Mouse (Mus musculus) telencephalon, adult 2 months (tissue): ENCODE results near the gene C1qb.
A peak's percentile ranks its signal among the peaks of the same experiment; 100 is the strongest.

Source experiments
- DNase-seq: peaks from one replicate; pipeline ENCODE4 v3.0.0-alpha.2; 2011; ENCODE audit warnings: low read depth, low spot score

C1qb gene

GRCm38 (mm10) chr4:136886101-136886500 is at the start of gene C1qb:
Gene C1qb (minus strand): TSS chr4:136886187.
- peak; percentile 68 for DNase-seq

DNA sequence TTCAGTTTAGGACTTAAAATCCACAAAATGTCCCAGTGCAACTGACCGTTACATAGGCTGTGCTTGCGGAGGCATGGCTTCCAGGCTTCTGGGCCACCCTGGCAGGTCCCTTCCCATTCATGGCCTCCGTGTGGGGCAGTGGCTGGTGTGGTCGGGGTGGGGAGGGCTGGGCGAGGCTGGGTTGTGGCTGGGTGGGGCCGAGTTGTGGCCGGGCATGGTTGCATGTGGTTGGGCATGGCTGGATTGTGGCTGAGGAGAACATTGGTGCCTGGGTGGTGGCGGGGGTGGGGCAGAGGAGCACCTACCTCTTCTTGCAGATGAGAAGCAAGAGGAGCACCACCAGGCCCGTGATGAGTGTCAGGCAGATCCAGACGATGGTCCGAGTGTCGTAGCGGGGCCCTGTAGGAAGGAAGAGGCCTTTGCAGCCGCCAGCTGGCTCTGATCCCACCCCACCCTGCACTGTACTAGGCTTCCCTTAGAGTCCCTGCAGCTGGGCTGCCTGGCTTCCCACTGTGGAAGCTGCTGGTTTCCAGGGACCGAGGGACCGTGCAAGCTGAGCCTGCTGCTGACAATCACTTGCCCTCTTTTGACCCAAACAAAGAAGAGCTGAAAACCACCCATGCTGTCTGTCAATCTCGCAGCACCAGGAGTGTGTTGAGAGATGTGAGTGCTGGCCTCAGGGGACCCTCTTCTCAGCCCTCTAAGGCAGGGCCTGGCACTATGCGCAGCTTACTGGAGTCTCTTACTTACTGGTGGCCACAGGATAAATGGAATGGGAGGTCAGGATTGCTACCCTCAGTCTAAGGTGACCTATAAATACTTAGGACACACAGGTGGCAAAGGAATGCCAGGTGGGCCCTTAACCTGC is 49.0 kb upstream of the C1qb start:
- no peak for DNase-seq

- no peak for DNase-seq
Measured at GRCm38 (mm10) chr4:136930474-136930873, 44.5 kb upstream of the C1qb start.

GRCm38 (mm10) chr4:136928928-136929327 is 42.9 kb upstream of the C1qb start:
- DNase-seq, result no peak

DNA sequence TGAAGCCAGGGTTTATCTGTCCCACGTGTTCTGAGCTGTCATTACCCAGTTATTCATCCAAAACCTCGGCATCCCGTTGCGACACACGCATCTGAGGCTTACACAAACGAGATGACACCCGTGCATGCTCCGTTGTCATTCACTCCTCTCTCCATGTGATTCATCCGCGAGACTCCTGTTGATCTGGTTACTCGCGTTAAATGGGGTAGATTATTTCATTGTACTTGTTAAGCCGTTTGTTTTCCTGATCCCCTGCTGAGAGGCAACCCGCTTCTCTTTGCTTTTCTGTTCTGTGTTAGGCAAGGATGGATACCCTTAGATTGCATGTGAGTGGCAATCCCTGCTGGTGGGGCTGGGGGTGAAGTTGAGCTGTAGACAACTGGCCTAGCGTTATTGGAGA is 39.8 kb upstream of the C1qb start:
- DNase-seq, result no peak

DNA sequence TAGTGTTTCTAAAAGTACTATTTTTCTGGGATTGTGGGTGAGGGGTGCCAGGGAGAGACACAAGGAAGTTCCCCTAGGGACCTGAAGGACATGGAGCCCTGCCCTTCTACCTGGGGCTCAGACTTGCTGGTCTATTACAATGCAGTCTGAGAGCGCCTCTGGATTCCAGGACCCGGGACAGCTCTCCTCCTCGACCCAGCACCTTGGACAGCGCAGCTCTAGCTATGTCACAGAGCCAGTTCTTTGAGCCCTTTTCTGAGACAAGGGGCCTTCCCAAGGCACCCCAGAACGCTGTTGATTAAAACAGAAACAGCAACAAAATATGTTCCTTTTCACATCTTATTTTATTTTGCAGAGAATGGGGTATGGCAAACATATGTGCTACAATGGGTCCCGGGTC is 38.5 kb upstream of the C1qb start:
- DNase-seq, result no peak

GRCm38 (mm10) chr4:136919526-136919925 is 33.5 kb upstream of the C1qb start:
- DNase-seq, result peak; percentile 41

- no peak for DNase-seq
Measured at GRCm38 (mm10) chr4:136918834-136919233, 32.8 kb upstream of the C1qb start.

DNA sequence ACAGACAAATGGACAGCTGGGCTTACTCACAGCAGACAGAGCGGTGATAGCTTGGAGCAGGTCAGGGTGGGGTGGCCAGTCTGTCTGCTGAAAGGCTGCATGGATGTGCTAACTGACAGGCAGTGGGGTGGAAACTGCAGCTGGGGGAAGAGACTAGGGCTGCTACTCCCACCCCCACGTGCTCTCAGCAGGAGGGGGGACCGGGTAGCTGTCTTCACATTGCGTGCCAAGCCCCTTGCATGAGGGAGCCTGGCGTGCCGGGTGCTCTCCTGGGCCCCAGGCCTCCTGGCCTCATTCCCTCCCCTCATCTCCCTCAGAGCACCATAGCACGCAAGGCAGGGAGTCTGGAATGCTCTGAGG is 31.2 kb upstream of the C1qb start:
- DNase-seq, result no peak

- DNase-seq, result no peak
Measured at GRCm38 (mm10) chr4:136916359-136917164, 30.6 kb upstream of the C1qb start.

DNA sequence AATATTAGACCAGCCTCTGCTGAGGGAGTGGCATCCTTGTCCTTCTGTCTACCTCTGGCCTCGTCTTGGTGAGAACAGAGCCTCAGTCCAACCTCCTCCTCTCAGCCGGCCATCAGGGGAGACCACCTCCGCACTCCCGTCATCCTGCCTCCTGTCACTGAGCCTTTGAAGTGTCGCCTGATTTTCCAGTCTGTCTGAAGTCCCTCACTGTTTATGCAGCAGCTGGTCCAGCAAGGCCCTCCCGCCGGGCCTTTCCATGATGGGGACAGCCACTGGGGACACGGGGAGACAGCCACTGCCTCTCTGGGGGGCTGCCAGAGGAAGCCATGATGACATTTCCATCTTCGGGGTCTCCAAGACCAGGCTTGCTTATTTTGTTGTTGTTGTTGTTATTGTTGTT is 26.9 kb upstream of the C1qb start:
- DNase-seq, result no peak

- peak; percentile 32 for DNase-seq
Measured at GRCm38 (mm10) chr4:136911804-136912203, 25.8 kb upstream of the C1qb start.

GRCm38 (mm10) chr4:136911211-136911646 is 25.2 kb upstream of the C1qb start:
- DNase-seq, result no peak

GRCm38 (mm10) chr4:136907809-136908208 is 21.8 kb upstream of the C1qb start:
- DNase-seq, result no peak

DNA sequence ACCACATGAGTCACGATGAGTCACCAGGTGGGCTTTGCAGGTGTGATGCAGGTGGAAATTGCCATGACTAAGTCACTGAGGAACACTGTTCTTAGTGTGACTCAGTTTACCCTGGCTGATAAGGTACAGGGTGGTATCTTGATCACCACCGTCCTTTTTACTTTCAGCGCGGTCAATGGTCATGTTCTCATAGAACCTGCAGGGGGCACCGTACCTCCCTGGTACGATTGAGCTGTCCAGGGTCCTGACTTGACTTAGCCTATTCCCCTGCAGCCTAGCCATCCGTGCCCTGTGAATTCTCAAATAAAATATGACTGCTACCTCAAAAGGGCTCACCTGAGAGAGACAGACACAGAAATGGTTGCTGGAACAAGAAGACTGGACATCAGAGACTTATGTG is 21.0 kb upstream of the C1qb start:
- no peak for DNase-seq

DNA sequence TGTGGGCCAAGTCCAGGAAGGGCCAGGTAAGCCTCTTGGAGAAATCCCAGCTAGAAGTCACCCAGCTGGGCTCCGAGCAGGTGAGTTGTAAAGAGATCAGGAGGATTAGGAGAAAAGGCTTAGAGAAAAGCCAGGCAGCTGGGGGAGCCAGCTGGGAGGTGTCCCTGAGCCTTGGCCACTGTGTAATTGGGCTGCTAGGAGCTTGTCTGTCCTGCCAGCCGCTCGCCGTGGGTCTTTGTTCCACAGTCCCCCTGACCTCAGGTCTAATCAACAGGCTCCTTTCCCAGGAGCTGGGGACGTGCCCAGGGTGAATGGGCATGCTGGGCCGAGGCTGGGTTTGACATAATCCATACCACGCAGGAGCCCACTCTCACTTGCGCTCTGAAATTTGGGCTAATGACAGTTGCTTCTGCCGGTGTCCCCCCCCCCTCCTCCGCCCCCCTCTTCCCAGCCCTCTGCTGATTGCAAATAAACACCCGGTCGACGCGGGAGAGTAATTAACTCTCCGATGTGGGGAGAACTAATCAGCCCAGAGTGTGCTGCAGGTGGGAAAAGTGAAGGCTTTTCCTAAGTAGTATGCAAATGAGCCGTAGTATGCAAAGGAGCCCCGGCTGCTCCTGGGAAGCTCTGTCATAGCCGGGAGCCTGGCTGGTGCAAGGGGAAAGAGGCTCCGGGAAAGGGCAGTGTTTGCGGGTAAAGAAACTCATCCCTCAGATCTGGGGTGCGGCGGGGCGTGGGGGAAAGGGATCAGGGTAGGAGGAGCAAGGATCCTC is 19.0 kb upstream of the C1qb start:
- no peak for DNase-seq

GRCm38 (mm10) chr4:136899154-136899553 is 13.2 kb upstream of the C1qb start:
- no peak for DNase-seq

GRCm38 (mm10) chr4:136898637-136899036 is 12.7 kb upstream of the C1qb start, which contains the start of gene C1qa:
Gene C1qa (minus strand): TSS chr4:136898803.
- no peak for DNase-seq

DNA sequence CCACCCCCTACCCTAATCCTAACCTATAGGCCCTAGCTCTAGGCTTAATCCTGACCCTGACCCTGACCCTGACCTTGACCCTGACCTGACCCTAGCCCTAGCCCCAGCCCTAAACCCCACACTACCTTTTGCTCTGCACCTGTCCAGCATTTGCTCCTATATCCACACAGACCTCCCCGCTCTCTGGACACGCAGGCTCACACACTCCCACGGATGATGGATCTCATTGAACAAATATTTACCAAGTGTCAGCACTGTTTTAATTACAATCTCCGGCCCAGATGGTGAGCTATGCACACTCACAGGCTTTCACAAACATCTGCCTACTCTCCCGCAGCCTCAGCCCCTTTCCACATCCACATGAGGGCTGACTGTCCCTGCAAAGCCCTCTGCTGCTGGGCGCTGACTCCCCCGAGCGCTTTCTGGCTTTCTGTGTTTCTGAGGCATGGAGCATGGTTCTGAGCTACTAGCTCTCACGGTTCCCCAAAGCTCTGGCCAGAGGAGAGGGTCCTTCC is 12.2 kb upstream of the C1qb start:
- DNase-seq, result no peak

DNA sequence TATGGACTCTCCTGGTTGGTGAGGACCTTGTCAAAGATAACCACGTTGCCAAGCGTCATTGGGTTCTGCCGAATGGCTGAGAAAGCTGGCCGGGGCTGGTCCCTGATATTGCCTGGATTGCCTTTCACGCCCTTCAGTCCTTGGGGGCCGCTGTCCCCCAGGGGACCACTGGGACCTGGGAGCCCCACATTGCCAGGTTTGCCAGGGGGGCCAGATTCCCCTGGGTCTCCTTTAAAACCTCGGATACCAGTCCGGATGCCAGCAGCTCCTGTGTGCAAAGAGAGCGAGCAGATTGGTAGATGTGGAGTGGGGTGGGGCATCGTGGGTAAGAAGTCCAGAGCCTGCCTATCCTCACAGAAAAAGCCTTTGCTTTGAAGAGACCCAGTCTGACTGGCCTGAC is 10.5 kb upstream of the C1qb start:
- DNase-seq, result no peak

DNA sequence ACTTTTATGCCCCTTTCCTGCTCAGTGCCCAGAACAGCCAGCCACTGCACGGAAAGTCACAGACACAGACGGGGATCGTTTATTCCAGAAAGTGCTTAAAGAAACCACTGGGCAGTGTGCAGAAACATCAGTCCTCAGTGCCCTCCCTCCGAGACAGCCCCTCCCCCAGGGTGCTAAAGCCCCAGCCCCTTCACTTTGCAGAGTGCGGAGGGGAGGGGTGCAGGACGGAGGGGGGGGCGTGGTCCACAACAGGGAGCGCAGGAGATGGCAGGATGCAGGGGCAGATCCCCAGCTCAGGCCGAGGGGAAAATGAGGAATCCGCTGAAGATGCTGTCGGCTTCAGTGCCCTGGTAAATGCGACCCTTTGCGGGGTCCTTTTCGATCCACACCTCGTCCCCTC is 9.9 kb upstream of the C1qb start:
- DNase-seq, result no peak

DNA sequence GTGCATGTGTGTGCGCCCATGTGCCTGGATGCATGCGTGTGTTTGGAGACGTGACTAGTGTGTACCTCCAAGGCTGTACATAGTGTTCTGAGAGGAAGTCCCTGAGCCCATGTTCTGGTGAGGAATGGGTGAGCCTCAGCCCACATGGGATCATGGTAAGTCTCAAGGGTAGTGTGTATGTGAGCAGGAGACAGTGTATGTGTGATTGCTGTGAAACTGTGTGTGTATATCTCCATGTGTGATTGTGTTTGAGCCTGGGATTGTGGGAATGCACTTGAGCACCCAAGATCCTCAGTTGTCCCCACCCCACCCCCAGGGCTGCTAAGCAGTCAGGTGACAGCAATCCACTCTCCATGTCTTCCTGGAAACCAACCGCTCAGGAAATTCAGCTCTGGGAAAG is 8.8 kb upstream of the C1qb start:
- no peak for DNase-seq
